Mouse (Mus musculus): ENCODE measurements at regions not wholly inside any gene's neighbourhood (a gene's known extent, or its start where the extent isn't known, plus 50 kb on each side); places are given as distances from the start of the nearest gene placed in this dataset.

DNA sequence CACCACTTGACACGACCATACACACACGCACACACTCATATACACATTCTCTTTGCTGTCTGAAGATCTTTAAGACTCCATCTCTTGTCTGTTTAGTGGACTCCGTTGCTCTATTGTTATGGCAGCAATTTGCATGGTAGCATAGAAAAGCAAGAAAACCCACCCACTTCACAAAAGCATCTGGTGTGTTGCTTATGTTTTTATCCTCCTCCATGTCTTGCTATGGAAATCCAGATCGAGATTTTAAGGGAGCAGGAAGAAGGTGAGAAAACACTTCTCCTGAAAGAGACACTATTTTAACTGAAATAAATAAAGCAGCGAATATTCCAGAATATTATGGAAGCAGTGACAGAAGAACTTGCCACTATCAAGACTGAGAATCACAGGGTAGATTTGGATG lies 207.5 kb upstream of the Stac start:
- TF ChIP-seq CTCF (IDR thresholded peaks at IDR 0.05; ENCODE audit: low read depth) (no peak), EP300 (IDR thresholded peaks at IDR 0.05; ENCODE audit: low read depth) (no peak)

Measured in liver, postnatal 0 days (tissue).